Mouse (Mus musculus) erythroid progenitor cell, adult 5-6 weeks (primary cell): ENCODE data around the gene Olfr750. TPM values are rescaled to one million over a fixed set of nuclear protein-coding genes. Genes with fewer than 3 reads are reported as not detected.
A peak's percentile ranks its signal among the peaks of the same experiment; 100 is the strongest.

ENCODE experiments used
- ATAC-seq: replicated peaks from 2 replicates; pipeline ENCODE4 v1.8.0; 2016; ENCODE audit warnings: moderate number of reproducible peaks, mild to moderate bottlenecking, moderate TSS enrichment, inconsistent platforms; ENCODE audit not compliant: poor library complexity, low FRiP score, severe bottlenecking
- total RNA-seq, 2 experiments: library from RNA; stranded (forward) in 1 of 2; stranded (reverse) in 1 of 2; fragments of 150-400 nt in 1 of 2; fragments of 186-747, 209-891 nt in 1 of 2; gene quantifications; 2 replicates each; pipeline versions ENCODE4 v1.2.3 to v1.2.4; 2015 to 2017; ENCODE audit warnings: low replicate concordance in 2 of 2

Olfr750 gene
- total RNA-seq, 2 experiments from 2014 or later = not detected

GRCm38 (mm10) chr14:51088970-51089673 is 14.9 kb upstream of the Olfr750 start:
- ATAC-seq = peak; percentile 84

GRCm38 (mm10) chr14:51088166-51088969 is 14.1 kb upstream of the Olfr750 start:
- ATAC-seq = peak; percentile 46

- no peak for ATAC-seq
Observed at GRCm38 (mm10) chr14:51087762-51088161, 13.5 kb upstream of the Olfr750 start.

- no peak for ATAC-seq
Observed at GRCm38 (mm10) chr14:51085911-51086310, 11.7 kb upstream of the Olfr750 start.

GRCm38 (mm10) chr14:51085086-51085485 is 10.9 kb upstream of the Olfr750 start:
- ATAC-seq = no peak

GRCm38 (mm10) chr14:51083805-51084204 is 9.6 kb upstream of the Olfr750 start:
- ATAC-seq = no peak

- ATAC-seq = no peak
Observed at GRCm38 (mm10) chr14:51082599-51083581, 8.7 kb upstream of the Olfr750 start.

GRCm38 (mm10) chr14:51081035-51081434 is 6.8 kb upstream of the Olfr750 start:
- ATAC-seq = no peak

- no peak for ATAC-seq
Observed at GRCm38 (mm10) chr14:51079180-51079579, 4.9 kb upstream of the Olfr750 start.

GRCm38 (mm10) chr14:51069617-51070016 is 4.6 kb downstream of the Olfr750 start:
- no peak for ATAC-seq

- no peak for ATAC-seq
Observed at GRCm38 (mm10) chr14:51068956-51069355, 5.3 kb downstream of the Olfr750 start.

GRCm38 (mm10) chr14:51060761-51061160 is 13.5 kb downstream of the Olfr750 start:
- no peak for ATAC-seq

GRCm38 (mm10) chr14:51057401-51057831 is 16.8 kb downstream of the Olfr750 start, which contains the start of gene Rnase12:
TSS of gene Rnase12 (minus strand) at chr14:51057661.
- ATAC-seq = no peak

GRCm38 (mm10) chr14:51054243-51055237 is 19.7 kb downstream of the Olfr750 start:
- no peak for ATAC-seq

- no peak for ATAC-seq
Observed at GRCm38 (mm10) chr14:51053176-51053575, 21.1 kb downstream of the Olfr750 start.

- ATAC-seq = no peak
Observed at GRCm38 (mm10) chr14:51051941-51052340, 22.3 kb downstream of the Olfr750 start.

GRCm38 (mm10) chr14:51050063-51050462 is 24.2 kb downstream of the Olfr750 start, which contains the start of gene Rnase11:
TSS of gene Rnase11 (minus strand) at chr14:51050163.
- no peak for ATAC-seq

- no peak for ATAC-seq
Observed at GRCm38 (mm10) chr14:51047846-51048245, 26.4 kb downstream of the Olfr750 start.

GRCm38 (mm10) chr14:51041769-51042168 is 32.5 kb downstream of the Olfr750 start, which contains the start of gene Rnase9:
TSS of gene Rnase9 (minus strand) at chr14:51041869.
- ATAC-seq = no peak
